Mouse (Mus musculus) frontal cortex, postnatal 36 days (tissue): Measurements from ENCODE around the gene Sh3rf1.

Experiments used
- DNase-seq, 2 experiments: peaks; one replicate each; pipeline ENCODE4 v3.0.0; 2022; ENCODE audit warnings: low spot score in 2 of 2

The Sh3rf1 gene

DNA sequence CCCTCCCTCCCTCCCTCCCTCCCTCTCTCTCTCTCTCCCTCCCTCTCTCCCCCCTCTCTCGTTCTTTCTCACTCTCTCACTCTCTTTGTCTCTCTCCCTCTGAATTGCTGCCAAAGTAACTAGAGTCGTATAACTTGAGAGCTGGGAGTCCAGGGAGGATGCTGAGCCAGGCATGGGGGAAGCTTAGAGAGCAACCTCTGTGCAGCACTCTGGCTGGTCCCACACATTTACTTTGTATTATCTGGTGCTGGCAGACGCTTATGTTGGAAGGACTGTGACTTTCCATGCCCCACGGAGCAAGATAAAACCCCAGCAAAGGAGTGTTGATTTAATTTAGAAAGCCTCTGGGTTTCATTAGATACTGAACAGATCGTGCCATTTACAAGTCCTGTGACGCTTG is 196.5 kb downstream of the Sh3rf1 start:
- DNase-seq: no peak

DNA sequence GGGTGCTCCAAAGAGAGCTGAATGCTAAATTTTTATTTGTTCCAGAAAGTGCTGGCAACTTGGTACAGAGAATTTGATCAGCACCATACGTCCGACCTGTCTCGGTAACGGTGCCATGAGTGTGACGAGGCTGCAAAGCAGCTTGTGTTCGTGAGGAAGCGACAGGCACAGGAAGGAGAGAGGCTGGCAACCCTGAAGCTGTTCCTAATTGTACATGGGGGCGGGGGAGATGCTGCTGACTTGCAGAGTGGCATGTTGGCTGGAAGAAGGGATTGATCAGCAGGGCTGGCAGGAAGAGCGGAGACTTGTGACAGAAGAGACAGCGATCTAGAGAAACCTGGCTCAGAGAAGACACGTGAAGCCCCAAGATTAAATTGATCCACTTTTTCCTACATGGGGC is 197.9 kb downstream of the Sh3rf1 start:
- DNase-seq: peak; percentile 22 to 26

DNA sequence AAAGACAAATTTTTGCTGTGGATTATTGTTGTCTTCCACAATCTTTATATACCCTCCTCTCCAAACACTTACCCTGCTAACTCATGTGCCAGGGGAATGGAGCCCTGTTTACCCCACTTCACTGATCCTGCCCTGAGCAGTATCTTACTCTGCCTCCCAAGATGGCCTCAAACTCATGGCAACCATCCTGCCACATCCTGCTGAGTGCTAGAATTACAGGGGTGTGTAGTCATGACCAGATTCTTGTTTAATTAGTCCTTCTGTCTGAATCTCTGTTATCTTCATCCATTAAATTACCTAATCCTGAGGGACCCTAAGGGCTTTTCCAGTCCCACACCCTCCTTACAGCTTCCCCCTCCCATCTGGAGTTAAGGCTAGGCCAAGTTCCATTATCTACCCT is 201.5 kb downstream of the Sh3rf1 start:
- no peak for DNase-seq

DNA sequence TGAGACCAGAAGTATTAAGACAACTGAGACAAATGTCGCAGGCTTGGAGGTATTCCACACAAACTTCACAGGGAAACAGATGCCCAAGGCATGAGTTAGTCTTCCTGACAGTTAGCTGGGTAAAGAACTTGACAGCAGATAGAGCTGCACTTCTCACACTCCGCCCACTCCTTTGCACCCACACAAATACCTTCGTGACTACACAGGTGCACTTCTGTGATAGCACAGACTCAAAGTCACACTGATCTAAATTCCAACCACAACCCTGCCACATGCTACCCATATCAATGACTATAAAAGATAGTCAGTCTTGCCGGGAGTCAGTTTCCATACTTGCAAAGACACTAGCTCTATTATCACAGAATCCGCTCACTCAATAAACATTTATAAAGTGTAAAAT is 202.4 kb downstream of the Sh3rf1 start:
- DNase-seq: no peak

DNA sequence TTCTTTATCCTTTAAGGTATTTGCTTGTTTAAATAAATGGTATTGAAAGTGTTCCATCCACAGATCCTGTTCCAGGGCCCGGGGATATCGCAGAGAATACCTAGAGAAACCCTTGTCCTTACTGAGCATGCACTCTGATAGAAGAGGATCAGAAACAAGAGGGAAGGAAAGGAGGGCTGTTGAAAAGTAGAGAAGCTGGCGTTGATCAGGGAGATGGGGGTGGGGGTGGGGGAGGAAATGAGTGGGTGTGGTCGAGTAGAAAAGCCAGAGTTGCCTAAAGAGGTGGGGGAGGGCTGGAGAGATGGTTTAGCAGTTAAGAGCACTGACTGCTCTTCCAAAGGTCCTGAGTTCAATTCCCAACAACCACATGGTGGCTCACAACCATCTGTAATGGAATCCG is 203.0 kb downstream of the Sh3rf1 start:
- no peak for DNase-seq

DNA sequence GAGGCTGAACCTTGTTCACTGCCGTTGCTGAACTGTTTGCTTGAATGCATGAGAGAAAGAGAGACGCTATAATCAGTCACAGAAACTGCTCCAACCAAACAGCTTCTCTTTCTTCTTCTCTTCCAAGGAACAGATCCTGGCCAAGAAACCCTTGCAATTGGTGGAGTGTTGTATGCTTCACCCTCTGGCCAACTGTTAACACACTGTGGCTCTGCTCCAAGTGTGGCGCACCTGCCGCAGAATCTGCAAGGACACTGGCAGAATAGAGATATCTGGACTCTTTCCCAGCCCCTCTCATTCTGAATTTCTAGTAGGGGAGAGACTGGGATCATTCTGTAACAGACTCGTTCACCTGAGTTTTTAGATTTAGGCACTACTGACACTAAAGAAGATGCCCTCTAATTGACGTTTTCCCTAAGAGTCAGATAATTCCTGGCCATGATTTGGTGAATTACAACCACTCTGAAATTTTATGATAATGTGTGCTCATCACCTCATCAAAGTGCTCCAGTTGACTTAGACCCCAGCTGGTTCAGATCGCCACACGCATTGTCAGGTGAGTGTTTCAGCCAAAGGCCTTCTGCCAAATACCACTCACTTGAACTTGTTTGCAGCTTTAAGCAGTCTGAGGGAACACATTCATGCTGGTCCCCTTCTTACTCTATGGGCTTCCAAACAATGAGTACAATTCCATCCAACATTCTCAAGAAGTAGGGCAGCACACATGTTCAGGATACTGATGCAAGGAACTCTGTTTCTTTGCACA is 204.4 kb downstream of the Sh3rf1 start:
- no peak for DNase-seq

DNA sequence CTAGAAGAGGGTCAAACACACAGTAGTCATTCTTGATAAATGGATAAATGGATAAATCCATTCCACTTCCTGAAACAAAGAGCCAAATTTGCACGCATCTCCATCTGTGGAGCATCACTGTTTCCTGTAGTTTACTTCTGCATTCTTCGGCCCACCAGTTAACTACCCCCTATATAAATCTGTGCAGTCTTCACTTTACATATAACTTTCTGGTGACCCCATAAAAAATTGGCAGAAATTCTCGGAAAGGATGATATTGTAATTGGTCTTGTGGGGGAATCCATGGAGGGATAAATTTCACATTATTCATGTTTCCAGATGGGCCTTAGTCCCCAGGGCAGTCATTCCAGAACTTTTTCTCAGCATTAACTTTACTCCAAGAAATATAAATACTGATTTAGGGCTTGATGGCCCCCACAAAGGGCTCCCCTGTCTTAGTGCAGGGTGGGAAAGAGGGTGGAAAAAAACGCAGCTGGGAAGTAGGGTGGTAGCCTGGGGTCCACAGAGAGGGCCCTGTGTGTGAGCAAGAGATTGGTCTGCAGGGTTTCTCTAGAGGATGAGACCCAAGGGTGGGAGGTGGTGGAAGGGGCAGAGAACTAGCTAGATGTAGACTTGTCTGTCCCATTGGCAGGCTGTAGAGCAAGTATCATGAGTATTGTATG is 205.3 kb downstream of the Sh3rf1 start:
- no peak for DNase-seq

DNA sequence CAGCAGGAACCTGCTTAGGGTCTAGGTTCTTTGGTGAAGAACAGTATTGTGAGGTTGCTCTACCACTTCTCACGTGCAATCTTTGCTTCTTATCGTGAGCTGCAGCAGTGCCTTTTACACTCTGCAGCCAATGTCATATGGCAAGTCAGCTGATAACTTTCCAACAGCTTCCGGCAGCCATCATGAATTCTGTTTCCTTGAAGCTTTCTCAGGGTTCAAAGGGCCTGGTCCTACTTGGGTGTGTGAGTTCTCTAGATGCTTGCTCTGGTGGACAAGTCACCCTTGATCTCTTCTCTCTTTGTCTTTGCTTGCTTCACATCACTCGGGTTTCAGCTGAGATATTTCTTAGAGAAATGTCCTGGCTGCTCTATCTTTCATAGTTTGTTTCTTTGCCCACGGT is 211.8 kb downstream of the Sh3rf1 start:
- DNase-seq: no peak

DNA sequence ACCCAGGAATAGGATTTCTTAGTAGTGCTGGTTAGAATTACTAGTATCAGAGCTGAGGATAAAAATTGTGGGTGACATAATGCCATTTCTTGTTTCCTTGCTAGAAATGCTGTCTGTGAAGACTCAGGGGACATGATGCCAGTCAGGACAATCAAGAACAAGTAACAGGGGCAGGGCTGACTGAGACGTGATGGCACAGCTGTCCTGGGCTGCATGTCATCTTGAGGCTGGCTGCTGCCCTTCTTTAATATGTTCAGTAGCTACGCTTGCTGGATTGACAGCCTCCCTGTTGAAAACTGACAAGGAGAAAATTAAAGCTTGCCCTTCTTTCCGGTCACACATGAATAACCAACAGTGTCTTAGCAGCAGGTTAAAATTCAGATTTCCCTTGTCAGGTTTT is 212.5 kb downstream of the Sh3rf1 start:
- no peak for DNase-seq

DNA sequence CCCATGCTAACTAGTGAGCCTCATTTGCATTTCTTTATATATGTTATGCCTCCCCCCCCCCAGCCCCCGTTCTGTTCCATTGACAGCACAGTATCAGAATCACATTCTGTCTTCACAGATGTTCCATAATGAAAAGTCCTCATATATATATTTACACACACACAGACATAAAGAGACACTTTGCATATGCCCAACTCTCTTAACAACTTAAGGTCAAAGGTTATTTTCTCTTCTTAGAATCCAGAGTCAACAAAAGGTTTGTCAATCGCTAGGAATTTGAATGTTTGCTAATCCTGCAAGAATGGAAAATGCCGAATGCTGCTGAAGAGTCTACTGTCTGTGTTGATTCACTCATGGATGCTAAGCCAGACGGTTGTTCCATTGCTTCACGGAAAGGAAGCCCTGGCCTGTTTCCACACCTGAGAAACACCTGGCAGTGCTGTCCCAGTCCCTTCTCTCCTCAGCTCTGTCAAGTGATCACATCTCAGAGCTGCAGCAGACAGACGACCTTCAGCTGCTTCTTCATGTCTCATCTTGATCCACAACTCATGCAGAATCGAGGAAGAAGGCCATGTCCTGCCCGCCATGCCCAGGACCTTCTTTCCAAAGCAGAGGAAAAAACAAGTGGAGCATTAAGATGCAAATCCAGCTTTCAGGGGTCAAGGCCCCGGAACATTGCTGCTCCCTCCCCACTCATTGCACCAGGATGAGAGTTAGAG is 213.1 kb downstream of the Sh3rf1 start:
- DNase-seq: no peak

DNA sequence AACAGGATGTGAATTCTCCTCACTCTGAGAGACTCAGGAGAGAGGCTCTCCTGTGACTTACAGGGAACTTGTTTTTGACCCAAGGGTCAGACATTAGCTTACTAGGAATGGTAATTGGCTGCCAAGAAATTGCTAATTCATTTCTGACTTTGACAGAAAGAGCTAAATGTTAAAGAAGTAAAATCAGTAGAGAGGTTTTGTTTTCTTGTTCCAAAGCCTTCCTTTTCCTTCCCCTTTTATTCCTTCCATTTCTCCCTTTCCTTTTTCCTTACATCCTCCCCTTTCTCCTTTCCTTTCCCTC is 213.6 kb downstream of the Sh3rf1 start:
- DNase-seq: no peak

DNA sequence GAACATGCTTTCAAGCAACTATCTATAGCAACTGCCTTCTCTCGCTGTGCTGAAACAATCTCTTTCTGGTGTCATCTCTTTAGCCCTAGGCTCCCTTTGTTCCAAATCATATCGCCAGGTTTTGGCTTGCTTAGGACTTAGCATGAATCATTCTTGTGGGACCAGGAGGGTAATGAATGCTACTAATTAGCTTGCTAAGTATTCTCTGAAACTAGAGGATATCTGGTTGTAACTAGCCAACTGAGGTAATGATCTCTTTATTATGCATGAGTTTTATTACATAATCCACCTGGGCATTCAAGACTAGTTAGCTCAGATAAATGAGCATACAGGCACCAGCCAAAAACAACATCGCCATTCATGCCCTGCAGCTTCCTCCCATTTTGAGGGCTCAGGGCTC is 219.3 kb downstream of the Sh3rf1 start:
- no peak for DNase-seq

DNA sequence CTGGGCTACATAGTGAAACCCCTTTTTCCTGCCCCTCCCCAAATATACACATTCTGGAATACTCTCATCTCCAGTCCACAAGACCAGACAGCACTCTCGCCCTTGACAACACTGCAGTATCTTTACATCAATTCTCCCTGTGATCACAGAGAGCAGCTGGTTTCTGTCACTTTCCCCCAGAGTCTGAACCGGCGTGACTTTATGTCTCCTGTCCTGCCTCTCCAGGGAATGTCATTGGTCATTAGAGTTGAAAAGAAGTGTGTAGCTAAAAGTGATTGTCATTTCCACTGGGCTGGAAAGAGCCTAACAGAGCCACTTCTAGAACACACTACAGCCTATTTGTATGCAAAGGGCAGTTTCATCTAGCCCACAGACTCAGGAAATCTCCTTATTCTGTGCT is 220.7 kb downstream of the Sh3rf1 start:
- no peak for DNase-seq
